Mouse (Mus musculus) left cerebral cortex, postnatal 10 days (tissue): ENCODE data around the gene Sept3. TPM values are rescaled to one million over a fixed set of nuclear protein-coding genes. Genes with fewer than 3 reads are reported as not detected.
A peak's percentile ranks its signal among the peaks of the same experiment; 100 is the strongest.
"Not testable (repeated sequence)": the region's sequence is repeated elsewhere in the genome, so short reads cannot be mapped to it uniquely, and the experiment has no call there.

ENCODE experiments used
- DNase-seq, 2 experiments: peaks; one replicate each; pipeline ENCODE4 v3.0.0; 2021 to 2022; ENCODE audit warnings: low spot score in 2 of 2, mixed read lengths in 1 of 2; ENCODE audit errors: extremely low spot score in 1 of 2
- intact Hi-C: fragments of 180-260 bp; cut with DNase I; formaldehyde crosslinking; loops from one replicate; pipeline ENCODE4 v1.15.1; 2025
- total RNA-seq, 2 experiments: library from RNA; stranded (reverse); gene quantifications; 2 replicates each; pipeline ENCODE4 v1.2.3; 2021

Sept3 gene
- total RNA-seq = 100 to 1,000 TPM; 512 to 519 TPM

- intact Hi-C loops = loop anchor here (10.0 kb wide), 1 partner anchor 860 kb away; no protein-coding TSS in a partner anchor
- DNase-seq = no peak
Measured at GRCm38 (mm10) chr15:82274593-82274926, at the start of gene Sept3. Gene Sept3 (plus strand): TSS chr15:82274893.

DNA sequence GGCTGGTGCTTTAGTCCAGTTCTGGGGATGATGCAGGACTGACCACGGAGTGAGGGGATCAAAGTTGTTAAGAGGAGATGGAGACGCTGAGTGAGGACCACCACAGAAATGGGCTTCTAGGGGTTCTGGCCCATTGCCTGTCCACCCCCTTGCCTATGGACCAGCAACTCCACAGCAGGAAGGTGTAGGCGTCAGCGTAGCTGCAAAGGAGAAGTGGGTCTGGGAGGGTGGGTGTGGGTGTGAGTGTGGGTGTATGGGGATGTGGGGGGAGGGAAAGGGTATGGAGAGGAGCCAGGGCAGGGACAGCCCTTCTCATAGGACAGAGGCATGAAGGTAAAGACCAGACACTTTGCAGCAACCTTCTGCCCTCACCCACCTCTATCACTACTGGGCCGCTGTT lies 48.9 kb upstream of the Sept3 start:
- intact Hi-C loops = no loop called here
- no peak for DNase-seq

GRCm38 (mm10) chr15:82229542-82230045 lies 45.1 kb upstream of the Sept3 start:
- DNase-seq = no peak
- intact Hi-C loops = no loop called here

- intact Hi-C loops = no loop called here
- DNase-seq = no peak
Measured at GRCm38 (mm10) chr15:82230098-82230611, 44.5 kb upstream of the Sept3 start.

- DNase-seq = no peak
- intact Hi-C loops = no loop called here
Measured at GRCm38 (mm10) chr15:82231100-82231499, 43.6 kb upstream of the Sept3 start.

GRCm38 (mm10) chr15:82231591-82232378 lies 42.9 kb upstream of the Sept3 start:
- intact Hi-C loops = no loop called here
- peak in 1 of 2 experiments; percentile 55 for DNase-seq

GRCm38 (mm10) chr15:82232651-82233050 lies 42.0 kb upstream of the Sept3 start:
- intact Hi-C loops = no loop called here
- no peak for DNase-seq

DNA sequence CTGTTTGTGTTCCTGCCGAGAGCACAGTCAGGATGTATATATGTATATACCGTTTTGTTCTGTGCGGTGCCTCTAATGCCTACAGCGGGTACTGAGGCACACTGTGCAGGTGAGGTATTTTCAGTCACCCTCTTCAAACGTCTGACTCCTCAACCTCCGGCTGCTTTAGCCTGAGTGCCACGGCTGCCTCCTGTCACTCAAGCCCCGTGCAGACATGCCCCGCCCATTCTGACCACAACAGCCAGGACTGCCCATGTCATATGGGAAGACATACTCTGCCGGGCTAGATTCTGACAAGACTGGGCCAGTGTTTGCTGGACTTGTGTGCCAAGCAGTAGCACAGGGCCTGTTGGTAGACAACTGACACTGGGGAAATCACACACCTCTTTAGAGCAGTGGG lies 39.0 kb upstream of the Sept3 start:
- intact Hi-C loops = loop anchor here (2.0 kb wide), 2 partner anchors 95 to 171 kb away; no protein-coding TSS in a partner anchor
- no peak for DNase-seq

- intact Hi-C loops = loop anchor here (2.0 kb wide), 2 partner anchors 96 to 172 kb away; no protein-coding TSS in a partner anchor
- peak; percentile 66 to 69 for DNase-seq
Measured at GRCm38 (mm10) chr15:82236565-82236964, 38.1 kb upstream of the Sept3 start.

GRCm38 (mm10) chr15:82243311-82243710 lies 31.4 kb upstream of the Sept3 start:
- intact Hi-C loops = no loop called here
- no peak for DNase-seq

DNA sequence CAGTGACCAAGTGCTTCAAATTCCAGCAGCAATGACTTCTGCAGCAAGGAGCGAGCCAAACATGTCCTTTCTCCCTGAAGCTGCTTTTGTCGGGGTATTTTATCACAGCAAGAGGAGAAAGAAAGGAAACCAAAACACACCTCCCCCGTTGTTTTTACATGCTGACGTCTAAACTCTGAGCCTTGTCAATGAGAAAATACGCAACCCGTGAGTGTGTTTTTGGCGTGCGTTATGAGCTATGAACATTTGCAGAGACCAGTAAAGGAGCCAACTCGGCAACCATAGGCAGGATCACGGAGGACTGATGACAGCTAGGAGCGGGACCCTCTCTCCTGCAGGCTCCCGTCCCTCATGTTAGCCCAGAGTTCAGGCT lies 31.0 kb upstream of the Sept3 start:
- intact Hi-C loops = no loop called here
- no peak for DNase-seq

GRCm38 (mm10) chr15:82244115-82244804 lies 30.4 kb upstream of the Sept3 start, which contains the start of gene Cenpm:
Gene Cenpm (minus strand): TSS chr15:82244748.
- intact Hi-C loops = no loop called here
- DNase-seq = peak; percentile 92 to 96

- intact Hi-C loops, DNase-seq: not testable (repeated sequence)
Measured at GRCm38 (mm10) chr15:82244805-82245161, 29.9 kb upstream of the Sept3 start.

- no peak for DNase-seq
- intact Hi-C loops = no loop called here
Measured at GRCm38 (mm10) chr15:82247131-82247776, 27.4 kb upstream of the Sept3 start.

DNA sequence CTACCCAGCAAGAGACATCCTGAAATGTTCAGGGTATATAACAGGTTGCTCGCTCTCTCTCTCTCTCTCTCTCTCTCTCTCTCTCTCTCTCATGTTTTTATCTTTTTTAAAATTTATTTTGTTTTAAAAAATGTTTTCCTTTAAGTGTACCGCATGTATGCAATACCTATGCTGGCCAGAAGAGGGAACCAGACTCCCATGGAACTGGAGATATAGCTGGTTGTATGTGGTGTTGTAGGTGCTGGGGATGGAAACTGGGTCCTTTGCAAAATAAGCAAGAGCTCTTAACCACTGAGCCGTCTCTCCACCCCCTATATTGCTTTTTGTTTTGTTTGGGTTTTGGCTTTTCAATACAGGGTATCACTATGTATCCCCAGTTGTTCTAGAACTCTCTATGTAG lies 23.1 kb upstream of the Sept3 start:
- no peak for DNase-seq
- intact Hi-C loops = no loop called here

DNA sequence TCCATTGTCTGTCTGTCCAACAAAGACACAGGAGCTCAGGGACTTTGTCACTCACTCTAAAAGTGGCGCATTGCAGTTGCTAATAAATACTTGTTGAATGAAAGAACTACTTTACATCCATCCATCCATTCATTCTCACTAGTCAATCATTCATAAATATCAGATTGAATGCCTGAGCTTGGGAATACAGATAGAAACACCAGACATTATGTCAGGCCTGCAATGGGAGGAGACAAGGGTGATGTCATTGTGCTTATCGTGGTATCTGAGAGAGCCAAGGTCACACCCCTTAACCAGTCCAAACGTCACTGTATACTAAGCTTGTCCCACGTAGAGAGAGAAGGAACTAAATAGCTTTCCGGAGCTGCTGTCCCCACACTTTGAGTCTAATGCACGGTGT lies 22.6 kb upstream of the Sept3 start, which contains the start of gene 1500009C09Rik:
Gene 1500009C09Rik, plus strand, starts transcription at position 301 of the 400 bp plus-strand sequence.
- intact Hi-C loops = no loop called here
- DNase-seq = no peak

DNA sequence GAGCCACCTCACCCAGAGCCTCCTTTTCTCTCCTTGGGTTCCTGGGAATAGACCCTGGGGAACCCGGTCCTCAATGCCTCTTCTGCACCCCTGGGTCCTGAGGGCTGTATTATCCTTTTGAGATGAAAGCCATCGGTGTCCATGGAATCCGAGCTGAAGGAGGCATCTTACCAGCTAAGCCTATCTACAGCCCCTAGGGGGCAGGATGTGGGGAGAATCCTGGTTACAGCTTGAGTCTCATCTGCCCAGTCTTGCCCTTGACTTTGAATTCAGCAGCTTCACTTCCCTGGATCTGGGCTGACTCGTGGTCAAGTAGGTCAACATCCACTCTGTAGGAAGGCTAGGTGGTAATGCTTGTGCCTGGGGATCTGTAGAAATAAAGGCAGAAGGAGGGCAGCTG lies 19.4 kb upstream of the Sept3 start:
- DNase-seq = no peak

DNA sequence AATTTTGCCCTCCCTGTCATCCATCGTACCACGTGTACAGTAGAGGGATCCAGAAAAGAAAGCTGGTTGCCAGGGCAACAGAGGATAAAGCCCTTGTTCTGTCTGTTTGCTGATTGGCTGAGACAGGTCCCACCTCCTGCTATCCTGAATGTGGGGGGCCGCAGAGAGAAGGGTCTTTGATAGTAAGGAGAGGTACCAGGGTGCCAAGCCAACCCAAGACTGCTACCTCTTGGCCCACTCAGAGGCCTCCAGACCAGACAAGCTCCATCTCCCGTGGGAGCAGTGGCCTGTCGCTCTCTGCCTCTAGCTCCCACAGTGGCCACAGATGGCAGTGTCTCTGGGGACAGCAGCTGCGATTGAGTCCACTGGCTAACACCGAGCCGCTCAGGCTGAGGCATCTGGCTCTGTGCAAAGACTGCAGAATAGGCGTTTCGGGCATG lies 18.7 kb upstream of the Sept3 start:
- intact Hi-C loops = no loop called here
- peak; percentile 75 to 92 for DNase-seq

More for the DNA sequence above, 19.4 kb upstream of the Sept3 start:
- intact Hi-C loops = no loop called here

GRCm38 (mm10) chr15:82259510-82259909 lies 15.2 kb upstream of the Sept3 start:
- intact Hi-C loops = no loop called here
- DNase-seq = peak; percentile 51 to 81
